9 mouse cellular contexts compared by ENCODE assay signal in the genomic region with DNA sequence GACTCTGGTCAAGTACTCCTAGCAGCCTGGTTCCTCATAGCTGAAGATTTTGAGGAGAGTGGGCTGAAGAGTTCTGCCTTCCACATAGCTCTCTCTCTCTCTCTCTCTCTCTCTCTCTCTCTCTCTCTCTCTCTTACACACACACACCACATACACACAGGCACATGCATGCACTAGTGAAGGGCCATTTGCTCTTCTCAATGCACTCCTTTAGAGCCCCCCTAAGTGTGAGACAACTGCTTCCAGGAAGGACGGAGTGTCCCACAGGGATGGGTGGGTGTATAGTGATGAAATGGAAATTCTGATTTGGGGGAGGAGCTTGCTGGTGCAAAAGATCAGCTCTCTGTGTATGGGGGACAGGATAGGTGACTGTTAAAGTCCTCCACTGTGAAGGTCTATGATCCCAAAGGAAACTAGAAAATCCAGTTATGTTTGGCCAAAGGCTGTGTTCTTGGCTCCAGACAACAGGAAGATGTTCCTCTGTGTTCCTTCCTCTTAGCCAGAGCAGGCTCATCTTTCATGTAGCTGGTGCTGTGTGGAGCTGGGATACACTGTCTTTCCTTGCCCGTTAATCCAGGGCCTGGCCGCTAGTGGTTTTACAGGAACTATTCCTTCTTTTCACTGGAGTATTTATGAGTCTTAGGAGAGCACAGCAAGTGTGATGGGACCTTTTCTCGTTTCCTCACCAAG. TPM values are rescaled to one million over a fixed set of nuclear protein-coding genes. Genes with fewer than 3 reads are reported as not detected.
A peak's percentile ranks its signal among the peaks of the same experiment; 100 is the strongest.
DNase-seq lines count a peak whose midpoint lies in the region; ATAC-seq lines count a peak whose summit lies in the region.
"Had no signal": no experiment of that assay in that cellular context is flagged by ENCODE, and none has a peak within 500 bp of the region (broad histone marks: within the 10 kb centered on the region; RNA-seq: fewer than 3 reads in every experiment).

No protein-coding gene starts in this region.

- no peaks in the 10 kb centered on the region for H3K36me3 ChIP-seq in heart, embryonic 16.5 days (ENCODE audit: control insufficient read depth, insufficient read depth)
- no peaks in the 10 kb centered on the region for H3K36me3 ChIP-seq in midbrain, embryonic 15.5 days (replicated peaks)
- H3K36me3 ChIP-seq in midbrain, embryonic 13.5 days = no peaks in the 10 kb centered on the region
- no peaks in the 10 kb centered on the region for H3K36me3 ChIP-seq in neural tube, embryonic 13.5 days

- H3K9ac ChIP-seq in heart, embryonic 16.5 days (ENCODE audit: low read length) = no peak overlapping the region
- no peak overlapping the region for H3K9ac ChIP-seq in midbrain, embryonic 15.5 days
- H3K9ac ChIP-seq in midbrain, embryonic 13.5 days (replicated peaks) = no peak overlapping the region
- H3K9ac ChIP-seq in neural tube, embryonic 13.5 days = no peak overlapping the region

- peak overlapping the region; percentile 49; the same call in 1 of the 2 replicates for H3K27ac ChIP-seq in heart, embryonic 16.5 days (ENCODE audit: low read length)
- no peak overlapping the region for H3K27ac ChIP-seq in midbrain, embryonic 15.5 days
- H3K27ac ChIP-seq in midbrain, embryonic 13.5 days = no peak overlapping the region
- H3K27ac ChIP-seq in neural tube, embryonic 13.5 days (replicated peaks) = peak overlapping the region; percentile 33
- H3K27ac ChIP-seq: hindbrain, postnatal 0 days had no signal

- H3K4me3 ChIP-seq in heart, embryonic 16.5 days (ENCODE audit: low read length) = no peak overlapping the region
- no peak overlapping the region for H3K4me3 ChIP-seq in midbrain, embryonic 15.5 days
- H3K4me3 ChIP-seq in midbrain, embryonic 13.5 days (replicated peaks) = no peak overlapping the region
- H3K4me3 ChIP-seq in neural tube, embryonic 13.5 days = no peak overlapping the region

- ATAC-seq in heart, embryonic 16.5 days (replicated peaks; ENCODE audit: extremely low read depth, insufficient read depth, low FRiP score) = 0 out of 2 replicates have a peak, but pooled peaks have one; percentile 25
- ATAC-seq in midbrain, embryonic 15.5 days (replicated peaks) = 0 out of 2 replicates have a peak, but pooled peaks have one; percentile 31
- ATAC-seq in midbrain, embryonic 13.5 days = no peak
- no peak for ATAC-seq in neural tube, embryonic 13.5 days (ENCODE audit: low read depth)
- ATAC-seq: hindbrain, postnatal 0 days had no signal

- no peak for DNase-seq in heart, adult 9 months (ENCODE audit: low spot score in 2 of 2)
- peak; percentile 3 to 54 for DNase-seq in kidney, postnatal 25 days
- DNase-seq in cerebellum, adult 18-20 months = no peak
- DNase-seq in retina, postnatal 1 day = no peak

- no peaks in the 10 kb centered on the region for H3K27me3 ChIP-seq in heart, embryonic 16.5 days (ENCODE audit: control insufficient read depth, insufficient read depth, low read length)
- no peaks in the 10 kb centered on the region for H3K27me3 ChIP-seq in midbrain, embryonic 15.5 days (replicated peaks)
- H3K27me3 ChIP-seq in midbrain, embryonic 13.5 days = no peaks in the 10 kb centered on the region
- no peaks in the 10 kb centered on the region for H3K27me3 ChIP-seq in neural tube, embryonic 13.5 days

- no peaks in the 10 kb centered on the region for H3K9me3 ChIP-seq in heart, embryonic 16.5 days (replicated peaks; ENCODE audit: control insufficient read depth, low read length)
- no peaks in the 10 kb centered on the region for H3K9me3 ChIP-seq in midbrain, embryonic 15.5 days
- no peaks in the 10 kb centered on the region for H3K9me3 ChIP-seq in midbrain, embryonic 13.5 days
- H3K9me3 ChIP-seq in neural tube, embryonic 13.5 days = no peaks in the 10 kb centered on the region

- no peak overlapping the region for H3K4me2 ChIP-seq in heart, embryonic 16.5 days (ENCODE audit: low read depth, low read length)
- no peak overlapping the region for H3K4me2 ChIP-seq in midbrain, embryonic 15.5 days
- H3K4me2 ChIP-seq in midbrain, embryonic 13.5 days (replicated peaks) = no peak overlapping the region
- no peak overlapping the region for H3K4me2 ChIP-seq in neural tube, embryonic 13.5 days

- WGBS in heart, embryonic 16.5 days = 42% methylated on average over 4 of the region's 4 CpGs
- 53% methylated on average over 4 of the region's 4 CpGs for WGBS in midbrain, embryonic 15.5 days
- WGBS in midbrain, embryonic 13.5 days = 61% methylated on average over 4 of the region's 4 CpGs
- WGBS in neural tube, embryonic 13.5 days = 38% methylated on average over 4 of the region's 4 CpGs

- peaks cover 23% of the 10 kb centered on the region for H3K4me1 ChIP-seq in heart, embryonic 16.5 days (ENCODE audit: control insufficient read depth, insufficient read depth, low read length)
- H3K4me1 ChIP-seq in midbrain, embryonic 15.5 days = peaks cover 13% of the 10 kb centered on the region
- peaks cover 23% of the 10 kb centered on the region for H3K4me1 ChIP-seq in midbrain, embryonic 13.5 days (replicated peaks)
- peaks cover 45% of the 10 kb centered on the region for H3K4me1 ChIP-seq in neural tube, embryonic 13.5 days (replicated peaks)

RNA-seq across cellular contexts. Expression of a gene that starts 27.7 kb away (rescaled TPM):
- 20.3 and 20.9 TPM in 2 replicates for polyA plus RNA-seq in heart, embryonic 16.5 days (2015; fragmentation: Nextera tagmentation; extraction: Ambion mirVana)
- polyA plus RNA-seq in midbrain, embryonic 15.5 days (2015; fragmentation: Nextera tagmentation; extraction: Ambion mirVana) = 303 and 331 TPM in 2 replicates
- 197 and 202 TPM in 2 replicates for polyA plus RNA-seq in midbrain, embryonic 13.5 days (2015; fragmentation: Nextera tagmentation; extraction: Ambion mirVana)
- 248 and 260 TPM in 2 replicates for polyA plus RNA-seq in neural tube, embryonic 13.5 days (2015; fragmentation: Nextera tagmentation; extraction: Ambion mirVana)

Comparison
In these comparisons a context has a peak if more than half of its experiments do, and no peak if none do; other contexts are left out.
1. ATAC-seq: peak in heart, embryonic 16.5 days (single experiment) and midbrain, embryonic 15.5 days (single experiment); none in midbrain, embryonic 13.5 days (single experiment) and neural tube, embryonic 13.5 days (single experiment).
2. H3K27ac ChIP-seq: peak in heart, embryonic 16.5 days (single experiment) and neural tube, embryonic 13.5 days (single experiment); none in midbrain, embryonic 15.5 days (single experiment) and midbrain, embryonic 13.5 days (single experiment).
3. DNase-seq: peak in kidney, postnatal 25 days (2 of 2); none in heart, adult 9 months (0 of 2), cerebellum, adult 18-20 months (0 of 2) and retina, postnatal 1 day (single experiment).